Mouse (Mus musculus) lung, adult 2 months (tissue): Measurements from ENCODE around the gene Cd164.

ENCODE experiments used
- CTCF ChIP-seq: fragments of 200-500 bp; IDR thresholded peaks from 2 replicates; pipeline ENCODE4 v1.5.1; 2011; ENCODE audit warnings: mild to moderate bottlenecking, low read length, control low read depth; ENCODE audit not compliant: insufficient read depth
- POLR2A ChIP-seq: fragments of 200-500 bp; IDR thresholded peaks from 2 replicates; pipeline ENCODE4 v1.6.1; 2011; ENCODE audit warnings: low read depth, mild to moderate bottlenecking, control low read depth, low read length, borderline replicate concordance; ENCODE audit errors: extremely low read depth

GRCm38 (mm10) chr10:41571065-41571464 is 51.9 kb downstream of the Cd164 start:
- TF ChIP-seq POLR2A (no peak), CTCF (no peak)
